Mouse (Mus musculus) spleen, postnatal 14 days (tissue): ENCODE measurements at regions not wholly inside any gene's neighbourhood (a gene's known extent, or its start where the extent isn't known, plus 50 kb on each side); places are given as distances from the start of the nearest gene placed in this dataset.

Experiments used
- DNase-seq, 2 experiments: peaks; one replicate each; pipeline ENCODE4 v3.0.0; 2021 to 2022; ENCODE audit warnings: low spot score in 2 of 2

DNA sequence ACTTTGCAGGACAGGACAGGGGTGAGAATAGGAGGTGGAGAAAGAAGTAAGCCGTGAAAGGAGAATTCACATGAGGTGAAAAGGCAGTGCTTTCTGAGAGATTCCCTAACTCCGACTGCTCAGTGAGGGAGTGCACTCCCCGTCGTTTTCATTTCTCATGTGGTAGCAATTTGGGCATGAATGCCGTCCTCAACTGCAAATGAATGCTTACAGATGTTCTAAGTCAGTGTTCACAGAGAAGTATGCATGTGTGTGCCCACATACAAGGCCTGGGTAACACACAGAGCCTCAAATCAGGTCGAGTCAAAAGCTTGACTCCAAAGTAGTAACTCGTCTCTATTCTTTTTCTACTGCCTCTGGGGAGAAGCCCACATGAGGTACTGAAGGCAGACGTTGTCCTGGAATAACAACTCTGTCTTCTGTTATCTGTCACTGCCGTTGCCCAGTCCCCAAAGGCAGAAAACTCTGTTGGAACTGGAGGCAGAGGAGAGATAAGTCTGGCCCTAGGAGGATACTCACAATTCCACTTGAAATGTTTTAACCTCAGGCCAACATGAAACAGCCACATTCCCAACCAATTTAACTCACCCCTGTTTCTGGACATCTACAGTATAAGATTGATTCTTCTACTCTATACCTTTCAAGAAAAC is 318.0 kb downstream of the Gm11361 start:
- no peak for DNase-seq

- DNase-seq: no peak
Observed at GRCm38 (mm10) chr13:28573364-28573763, 316.0 kb downstream of the Gm11361 start.

GRCm38 (mm10) chr13:28572448-28572847 is 315.1 kb downstream of the Gm11361 start:
- no peak for DNase-seq

- DNase-seq: no peak
Observed at GRCm38 (mm10) chr13:28571716-28572115, 314.4 kb downstream of the Gm11361 start.

- DNase-seq: no peak
Observed at GRCm38 (mm10) chr13:28563585-28563984, 306.3 kb downstream of the Gm11361 start.

DNA sequence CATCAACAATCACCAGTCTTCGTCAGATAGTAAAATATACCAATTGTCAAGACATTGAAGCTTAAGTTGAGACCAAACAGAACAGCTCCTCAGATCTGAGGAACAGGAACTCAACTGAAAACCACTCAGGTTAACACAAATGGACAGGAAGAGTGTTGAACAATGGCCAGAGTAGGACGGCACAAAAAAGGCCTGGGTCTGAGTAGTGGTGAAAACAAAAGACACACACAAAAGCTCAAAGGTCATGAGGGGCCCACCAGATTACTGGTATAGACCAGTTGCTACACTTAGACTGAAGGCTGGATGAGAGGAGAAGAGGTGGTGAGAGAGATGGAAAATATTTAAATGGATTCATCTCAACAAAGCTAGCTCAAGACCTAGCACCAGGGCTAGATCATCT is 302.8 kb downstream of the Gm11361 start:
- DNase-seq: no peak

DNA sequence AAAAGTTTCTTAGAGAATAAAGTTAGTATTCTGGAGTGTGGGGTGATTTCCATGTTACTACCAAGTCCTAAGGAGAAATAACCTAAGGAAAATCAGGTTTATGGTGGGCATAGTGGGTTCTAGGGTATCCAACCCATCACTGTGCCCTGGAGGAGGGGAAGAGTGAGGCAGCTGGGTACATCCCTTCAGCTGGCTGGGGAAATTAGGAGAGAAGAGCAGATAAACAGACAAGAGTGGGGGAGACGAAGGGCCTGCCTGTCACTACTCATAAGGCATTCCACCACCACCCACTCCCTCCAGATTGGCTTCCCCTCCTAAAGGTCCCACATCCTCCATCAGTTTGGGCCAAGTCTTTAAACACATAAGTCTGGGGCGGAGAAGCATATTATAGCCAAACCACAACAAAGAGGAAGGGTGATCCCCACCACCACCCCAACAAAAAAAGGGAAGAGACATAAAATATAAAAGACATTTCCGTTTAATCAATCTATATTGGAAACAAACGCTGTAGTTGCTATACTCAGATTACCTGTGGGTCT is 299.8 kb downstream of the Gm11361 start:
- DNase-seq: no peak

GRCm38 (mm10) chr13:28556385-28556938 is 299.1 kb downstream of the Gm11361 start:
- DNase-seq: no peak

DNA sequence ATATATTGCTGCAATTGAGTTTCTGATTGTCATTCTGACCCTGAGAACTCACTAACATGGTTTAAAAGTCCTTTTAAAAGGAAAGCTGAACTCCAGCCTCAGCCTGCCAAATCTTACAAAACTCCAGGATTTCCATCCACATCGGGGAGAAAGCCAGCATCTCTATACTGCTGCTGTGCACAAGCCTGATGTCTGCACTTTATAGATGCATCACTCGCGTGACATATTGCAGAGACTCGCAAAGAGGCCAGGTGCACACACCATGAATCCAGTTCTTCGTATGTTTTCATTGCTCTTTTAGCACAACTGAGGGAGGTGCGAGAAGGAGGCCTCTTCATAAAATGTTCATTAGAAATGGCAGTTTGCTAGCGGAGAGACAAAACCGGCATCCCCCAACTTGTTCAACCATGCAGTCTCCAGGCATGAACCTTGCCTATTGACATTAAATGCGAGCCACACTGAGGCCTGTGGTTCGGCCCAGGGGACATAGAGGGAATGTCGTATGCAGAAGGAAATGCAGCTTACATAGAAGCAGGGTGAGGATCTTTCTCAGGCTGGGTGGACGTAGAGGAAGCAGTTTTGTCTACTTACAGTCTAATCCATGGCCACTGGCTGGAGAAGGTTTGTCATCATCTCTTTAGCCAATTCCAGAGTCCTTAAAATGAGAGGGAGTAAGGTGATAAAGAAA is 297.0 kb downstream of the Gm11361 start:
- no peak for DNase-seq

- DNase-seq: no peak
Observed at GRCm38 (mm10) chr13:28552974-28553750, 295.8 kb downstream of the Gm11361 start.

DNA sequence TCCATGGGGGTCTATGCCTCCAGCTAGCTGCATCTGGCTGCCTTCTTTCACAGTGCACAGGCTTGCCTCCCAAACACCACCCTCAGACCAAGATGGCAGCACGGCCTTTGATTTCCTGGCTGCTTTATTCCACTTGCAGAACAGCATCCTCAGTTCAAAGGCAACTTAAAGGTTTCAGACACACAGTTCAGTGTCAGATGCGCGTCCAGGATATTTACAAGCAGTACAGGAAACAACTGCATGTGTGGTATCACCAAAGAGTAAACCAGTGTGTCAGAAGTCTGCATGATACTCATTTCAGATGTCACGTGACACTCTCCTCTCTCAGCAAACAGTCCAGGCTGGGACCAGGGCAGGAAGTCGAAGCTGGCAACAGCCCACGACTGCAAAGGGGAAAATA is 294.2 kb downstream of the Gm11361 start:
- no peak for DNase-seq

- DNase-seq: no peak
Observed at GRCm38 (mm10) chr13:28545797-28546196, 288.5 kb downstream of the Gm11361 start.

GRCm38 (mm10) chr13:28545337-28545736 is 288.0 kb downstream of the Gm11361 start:
- DNase-seq: no peak

DNA sequence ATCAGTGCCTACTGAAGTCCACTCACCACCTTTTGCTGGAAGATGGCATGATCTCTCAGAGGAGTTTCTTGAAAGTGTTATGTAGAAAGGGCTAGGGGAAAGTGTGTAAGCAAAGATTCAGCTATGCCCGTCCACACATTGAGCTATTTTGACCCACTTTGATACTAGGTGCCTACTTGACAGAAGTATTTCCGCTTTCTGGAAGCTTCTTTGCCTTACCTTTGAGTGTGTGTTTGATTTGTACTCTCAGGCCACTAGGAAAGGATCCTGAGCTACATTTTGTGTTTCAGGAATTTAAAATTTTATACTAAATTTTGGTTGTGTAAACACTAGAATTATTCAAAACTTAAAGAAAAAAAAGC is 287.5 kb downstream of the Gm11361 start:
- no peak for DNase-seq

GRCm38 (mm10) chr13:28544003-28544818 is 286.9 kb downstream of the Gm11361 start:
- DNase-seq: no peak

- no peak for DNase-seq
Observed at GRCm38 (mm10) chr13:28541607-28542006, 284.3 kb downstream of the Gm11361 start.

DNA sequence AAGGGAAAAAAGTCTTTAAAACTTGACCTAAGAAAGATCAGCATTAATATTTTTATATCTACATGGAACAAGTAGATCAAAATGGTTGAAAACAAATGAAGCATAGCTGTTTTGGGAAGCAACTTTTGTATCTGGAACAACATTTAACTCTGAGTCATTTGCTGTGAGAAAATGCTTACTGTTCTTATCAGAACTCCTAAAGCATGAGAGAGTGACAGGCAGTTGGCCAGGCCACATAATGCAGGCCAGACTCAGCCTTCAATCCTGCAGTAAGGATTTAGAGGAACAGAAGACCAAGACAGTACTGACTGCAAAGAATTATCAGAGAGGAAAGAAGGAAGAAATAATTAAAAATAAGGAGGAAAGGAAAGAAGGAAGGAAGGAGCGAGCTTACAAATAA is 275.8 kb downstream of the Gm11361 start:
- DNase-seq: no peak

- no peak for DNase-seq
Observed at GRCm38 (mm10) chr13:28532278-28532677, 274.9 kb downstream of the Gm11361 start.

DNA sequence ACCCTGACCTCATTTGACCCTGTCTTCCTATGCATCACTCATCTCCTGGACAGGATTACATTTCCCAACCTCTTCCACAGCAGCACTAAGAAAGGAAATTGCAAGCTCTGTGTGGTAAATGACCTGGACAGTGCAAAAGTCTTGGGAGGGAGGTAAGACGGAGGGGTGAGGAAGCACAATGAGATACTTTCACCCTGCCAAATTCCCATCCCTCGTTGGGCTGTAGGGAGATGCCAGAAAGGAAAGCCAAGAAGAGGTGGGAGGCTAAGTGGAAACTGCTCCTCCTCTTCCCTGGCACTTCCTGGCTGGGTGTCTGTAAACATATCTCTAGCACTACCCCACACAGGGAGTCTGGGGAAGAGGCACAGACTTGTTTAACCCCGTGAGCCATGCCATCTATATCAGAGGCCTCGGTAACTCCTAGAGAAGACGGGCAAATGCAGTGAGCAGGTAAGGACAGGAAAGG is 274.2 kb downstream of the Gm11361 start:
- DNase-seq: no peak

- DNase-seq: no peak
Observed at GRCm38 (mm10) chr13:28530947-28531346, 273.6 kb downstream of the Gm11361 start.

DNA sequence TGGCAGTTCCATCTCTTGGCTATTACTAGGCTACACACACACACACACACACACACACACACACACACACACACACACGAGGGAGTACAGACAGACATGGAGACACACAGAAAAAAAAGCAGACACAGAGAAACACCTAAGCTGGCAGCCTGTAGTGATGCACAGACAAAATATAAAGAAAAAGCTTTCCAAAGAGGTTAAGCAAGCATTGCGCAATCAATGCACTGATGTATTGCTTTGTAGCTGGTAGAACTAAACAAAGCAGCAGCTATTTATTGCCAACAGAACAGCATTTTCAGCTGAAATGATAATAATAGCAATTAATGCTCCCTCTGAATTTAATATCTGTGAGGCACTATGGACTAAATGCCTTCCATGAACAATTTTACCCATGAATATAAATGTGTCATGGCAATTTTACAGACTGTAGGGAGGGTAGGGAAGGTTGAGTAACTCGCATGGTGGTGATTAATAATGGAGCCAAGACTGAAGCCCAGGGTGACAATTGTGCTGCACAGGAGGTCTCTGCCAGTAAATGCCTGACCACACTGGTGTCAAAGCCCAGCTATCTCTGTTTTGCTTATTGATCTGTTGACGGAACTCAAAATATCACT is 271.7 kb downstream of the Gm11361 start:
- DNase-seq: no peak
